Mouse (Mus musculus) liver, embryonic 14.5 days (tissue): ENCODE data around the gene Chd9. TPM values are rescaled to one million over a fixed set of nuclear protein-coding genes. Genes with fewer than 3 reads are reported as not detected.
"Not testable (repeated sequence)": the region's sequence is repeated elsewhere in the genome, so short reads cannot be mapped to it uniquely, and the experiment has no call there.

Source experiments
- ATAC-seq: fragments of 200-750 bp; cut with Nextera tagmentation; 2 replicates; pipeline ENCODE4 v1.8.0; 2017; ENCODE audit warnings: moderate number of reproducible peaks, mild to moderate bottlenecking, moderate library complexity; ENCODE audit not compliant: insufficient read depth
- DNase-seq, 3 experiments: peaks; one replicate each; pipeline ENCODE4 v3.0.0-alpha.2; 2012 to 2013; ENCODE audit warnings: low read depth in 3 of 3, low spot score in 3 of 3
- H3K27ac ChIP-seq: fragments of 300-500 bp; sonication (generic); 2 replicates; pipeline ENCODE4 v1.5.1; 2014; ENCODE audit warnings: moderate library complexity, mild to moderate bottlenecking, control low read depth, inconsistent platforms
- H3K27me3 ChIP-seq: fragments of 300-500 bp; sonication (generic); 2 replicates; pipeline ENCODE4 v1.6.1; 2014; ENCODE audit warnings: mild to moderate bottlenecking, low read length, moderate library complexity; ENCODE audit not compliant: control insufficient read depth, insufficient read depth
- H3K36me3 ChIP-seq: fragments of 300-500 bp; sonication (generic); replicated peaks from 2 replicates; pipeline ENCODE4 v1.6.1; 2014; ENCODE audit warnings: low read depth; ENCODE audit not compliant: control insufficient read depth, insufficient read depth
- H3K4me1 ChIP-seq, 2 experiments: fragments of 200-500 bp in 1 of 2; fragments of 300-500 bp in 1 of 2; sonication (generic) in 1 of 2; replicated peaks; 2 replicates each; pipeline ENCODE4 v1.6.1; 2012 to 2014; ENCODE audit warnings: antibody characterized with exemption in 1 of 2, inconsistent platforms in 1 of 2, low read length in 1 of 2; ENCODE audit not compliant: control insufficient read depth in 2 of 2, insufficient read depth in 2 of 2
- H3K4me2 ChIP-seq: fragments of 300-500 bp; sonication (generic); 2 replicates; pipeline ENCODE4 v1.6.1; 2014; ENCODE audit warnings: low read depth, mild to moderate bottlenecking, control low read depth, moderate library complexity
- H3K4me3 ChIP-seq, 2 experiments: fragments of 200-500 bp in 1 of 2; fragments of 300-500 bp in 1 of 2; sonication (generic) in 1 of 2; 2 replicates each; pipeline ENCODE4 v1.5.1; 2012 to 2014; ENCODE audit warnings: low read depth in 2 of 2, low read length in 2 of 2, mild to moderate bottlenecking in 2 of 2, control low read depth in 1 of 2, inconsistent platforms in 1 of 2, moderate library complexity in 1 of 2; ENCODE audit not compliant: insufficient read depth in 1 of 2
- H3K9ac ChIP-seq: fragments of 300-500 bp; sonication (generic); replicated peaks from 2 replicates; pipeline ENCODE4 v1.6.1; 2014; ENCODE audit warnings: mild to moderate bottlenecking, control low read depth, moderate library complexity
- H3K9me3 ChIP-seq: fragments of 300-500 bp; sonication (generic); 2 replicates; pipeline ENCODE4 v1.6.1; 2016; ENCODE audit warnings: low read length, mixed read lengths; ENCODE audit not compliant: control insufficient read depth
- CTCF ChIP-seq: IDR thresholded peaks from 2 replicates; pipeline ENCODE4 v1.5.1; 2016; ENCODE audit warnings: antibody characterized with exemption, low read depth, control low read depth
- EP300 ChIP-seq: IDR thresholded peaks from 2 replicates; pipeline ENCODE4 v1.6.1; 2016; ENCODE audit warnings: antibody characterized with exemption, low read depth
- WGBS: fragments of 180-500 bp; shearing (Covaris S2); extraction: QIAGEN DNeasy Blood & Tissue Kit; methylation state at CpG from one replicate; pipeline ENCODE4 v1.1.7; 2014; ENCODE audit not compliant: insufficient replicate concordance; 5-methylcytosine and 5-hydroxymethylcytosine counted together
- polyA plus RNA-seq, 2 experiments: library from polyadenylated mRNA; depleted of rRNA in 1 of 2; stranded (reverse) in 1 of 2; unstranded in 1 of 2; fragments of >200 nt; fragmentation: Nextera tagmentation in 1 of 2; extraction: Ambion mirVana in 1 of 2; gene quantifications; 2 replicates each; pipeline versions ENCODE4 v1.2.1 to v1.2.3; 2012 to 2014

Gene Chd9
- polyA plus RNA-seq, 2 experiments = 6.4 to 12.2 TPM

GRCm38 (mm10) chr8:90878551-90878950 is 50.4 kb downstream of the Chd9 start:
- WGBS = 24% methylated on average over 6 of the region's 6 CpGs
- H3K4me2 ChIP-seq = no peak overlapping the region
- ATAC-seq (no peak), DNase-seq (no peak)
- H3K27me3 ChIP-seq = peaks cover 4% of the 10 kb centered on the region
- H3K4me1 ChIP-seq = peaks cover 0 to 18% of the 10 kb centered on the region in 2 experiments; a peak in 2 of 4 replicates
- no peak overlapping the region for H3K4me3 ChIP-seq
- no peaks in the 10 kb centered on the region for H3K36me3 ChIP-seq
- H3K27ac ChIP-seq = no peak overlapping the region
- no peaks in the 10 kb centered on the region for H3K9me3 ChIP-seq
- H3K9ac ChIP-seq = no peak overlapping the region
- TF ChIP-seq EP300 (no peak), CTCF (no peak)

- H3K4me2 ChIP-seq = no peak overlapping the region
- no peaks in the 10 kb centered on the region for H3K36me3 ChIP-seq
- H3K27ac ChIP-seq = no peak overlapping the region
- H3K27me3 ChIP-seq = peaks cover 4% of the 10 kb centered on the region
- no peaks in the 10 kb centered on the region for H3K9me3 ChIP-seq
- peaks cover 0 to 18% of the 10 kb centered on the region in 2 experiments; a peak in 2 of 4 replicates for H3K4me1 ChIP-seq
- DNase-seq = no peak
- no peak overlapping the region for H3K4me3 ChIP-seq
- TF ChIP-seq CTCF (no peak), EP300 (no peak)
- no peak overlapping the region for H3K9ac ChIP-seq
- 59% methylated on average over 4 of the region's 4 CpGs for WGBS
- no peak for ATAC-seq
Measured at GRCm38 (mm10) chr8:90880041-90880440, 51.9 kb downstream of the Chd9 start.

GRCm38 (mm10) chr8:90881181-90881580 is 53.0 kb downstream of the Chd9 start:
- H3K9me3 ChIP-seq = no peaks in the 10 kb centered on the region
- no peak overlapping the region for H3K4me2 ChIP-seq
- TF ChIP-seq EP300 (no peak), CTCF (no peak)
- 47% methylated on average over 5 of the region's 5 CpGs for WGBS
- peaks cover 0 to 18% of the 10 kb centered on the region in 2 experiments; a peak in 2 of 4 replicates for H3K4me1 ChIP-seq
- H3K36me3 ChIP-seq = no peaks in the 10 kb centered on the region
- DNase-seq (peak in 1 of 3 experiments; percentile 37), ATAC-seq (no peak)
- no peak overlapping the region for H3K9ac ChIP-seq
- H3K4me3 ChIP-seq = no peak overlapping the region
- peaks cover 3% of the 10 kb centered on the region for H3K27me3 ChIP-seq
- H3K27ac ChIP-seq = no peak overlapping the region

GRCm38 (mm10) chr8:90882088-90882691 is 54.0 kb downstream of the Chd9 start:
- H3K4me3 ChIP-seq = no peak overlapping the region

GRCm38 (mm10) chr8:90885671-90886368 is 57.7 kb downstream of the Chd9 start:
- Histone ChIP-seq H3K4me3 (no peak overlapping the region), H3K27me3 (no peaks in the 10 kb centered on the region), H3K9ac (no peak overlapping the region), H3K9me3 (no peaks in the 10 kb centered on the region), H3K4me1 (peaks cover 0 to 2% of the 10 kb centered on the region in 2 experiments; a peak in 1 of 4 replicates), H3K36me3 (no peaks in the 10 kb centered on the region), H3K27ac (no peak overlapping the region), H3K4me2 (no peak overlapping the region)
- no peak for DNase-seq
- TF ChIP-seq EP300 = no peak
- no peak for TF ChIP-seq CTCF
- 53% methylated on average over 2 of the region's 2 CpGs for WGBS
- no peak for ATAC-seq

More at GRCm38 (mm10) chr8:90882088-90882691, 54.0 kb downstream of the Chd9 start:
- 82% methylated on average over 16 of the region's 16 CpGs for WGBS
- Histone ChIP-seq H3K27ac (no peak overlapping the region), H3K9me3 (no peaks in the 10 kb centered on the region), H3K27me3 (no peaks in the 10 kb centered on the region), H3K4me1 (peaks cover 0 to 14% of the 10 kb centered on the region in 2 experiments; a peak in 2 of 4 replicates), H3K4me2 (no peak overlapping the region), H3K9ac (no peak overlapping the region), H3K36me3 (no peaks in the 10 kb centered on the region)
- TF ChIP-seq CTCF (no peak), EP300 (no peak)
- DNase-seq = no peak
- ATAC-seq = no peak

GRCm38 (mm10) chr8:90886369-90886712 is 58.2 kb downstream of the Chd9 start:
- H3K27ac ChIP-seq, H3K4me2 ChIP-seq, H3K36me3 ChIP-seq, H3K9ac ChIP-seq, H3K9me3 ChIP-seq, H3K27me3 ChIP-seq, H3K4me1 ChIP-seq, ATAC-seq, H3K4me3 ChIP-seq, DNase-seq: not testable (repeated sequence)
- WGBS = no CpG with 5 or more reads among the region's 15 CpGs

- not testable (repeated sequence) for H3K9ac ChIP-seq, DNase-seq, H3K4me1 ChIP-seq, H3K9me3 ChIP-seq, H3K4me2 ChIP-seq, H3K36me3 ChIP-seq, H3K27me3 ChIP-seq, H3K27ac ChIP-seq, ATAC-seq
- peak overlapping the region; percentile 46 to 64 for H3K4me3 ChIP-seq
- WGBS = no CpG with 5 or more reads among the region's 20 CpGs
Measured at GRCm38 (mm10) chr8:90887328-90887727, 59.2 kb downstream of the Chd9 start.
